Mouse (Mus musculus) thymus, postnatal 10 days (tissue): ENCODE data around the gene Swsap1.

ENCODE experiments used
- DNase-seq, 2 experiments: peaks; one replicate each; pipeline ENCODE4 v3.0.0; 2021; ENCODE audit warnings: low spot score in 2 of 2

The Swsap1 gene

GRCm38 (mm10) chr9:21963417-21963816 lies 7.9 kb downstream of the Swsap1 start, which contains the start of gene Epor:
TSS of gene Epor (minus strand) at chr9:21963506.
- DNase-seq = no peak

DNA sequence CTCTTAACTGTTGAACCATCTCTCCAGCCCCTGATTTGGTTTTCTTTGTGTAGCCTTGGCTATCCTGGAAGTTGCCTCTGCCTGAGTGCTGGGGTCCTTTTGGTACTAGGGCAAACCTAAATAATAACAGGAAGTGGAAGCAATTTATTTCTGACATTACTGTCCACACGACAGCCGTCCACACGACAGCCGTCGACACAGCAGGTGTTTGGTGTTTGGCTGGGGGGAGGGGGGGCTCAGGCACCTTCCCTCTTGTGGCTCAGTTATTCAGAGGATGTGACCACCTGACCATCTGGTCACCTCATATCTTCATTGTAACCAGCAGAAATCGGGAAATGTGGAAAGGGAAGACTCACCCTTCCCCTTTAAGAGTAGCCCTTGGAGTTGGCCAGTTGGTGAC lies 13.3 kb downstream of the Swsap1 start:
- no peak for DNase-seq

GRCm38 (mm10) chr9:21969304-21969703 lies 13.7 kb downstream of the Swsap1 start:
- no peak for DNase-seq

- DNase-seq = no peak
Measured at GRCm38 (mm10) chr9:21976626-21977175, 21.1 kb downstream of the Swsap1 start.

DNA sequence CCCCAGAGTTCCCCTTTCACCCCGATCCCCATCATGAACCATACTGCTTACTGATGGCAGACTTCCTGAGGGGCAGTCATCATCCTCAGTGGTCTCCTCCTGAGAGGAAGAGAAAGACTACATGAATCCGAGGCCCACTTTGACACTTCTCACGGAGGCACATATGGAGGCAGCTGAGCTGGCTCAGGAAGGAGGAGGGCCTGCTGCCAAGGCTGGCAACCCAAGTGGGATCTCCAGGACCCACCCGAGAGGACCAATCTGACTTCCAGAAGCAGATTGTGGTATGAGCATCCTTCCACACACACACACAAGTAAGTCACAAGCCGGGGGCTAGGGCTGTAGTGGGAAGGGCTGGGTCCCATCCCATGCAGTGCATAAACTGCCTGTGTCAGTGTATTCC lies 21.8 kb downstream of the Swsap1 start:
- DNase-seq = no peak

DNA sequence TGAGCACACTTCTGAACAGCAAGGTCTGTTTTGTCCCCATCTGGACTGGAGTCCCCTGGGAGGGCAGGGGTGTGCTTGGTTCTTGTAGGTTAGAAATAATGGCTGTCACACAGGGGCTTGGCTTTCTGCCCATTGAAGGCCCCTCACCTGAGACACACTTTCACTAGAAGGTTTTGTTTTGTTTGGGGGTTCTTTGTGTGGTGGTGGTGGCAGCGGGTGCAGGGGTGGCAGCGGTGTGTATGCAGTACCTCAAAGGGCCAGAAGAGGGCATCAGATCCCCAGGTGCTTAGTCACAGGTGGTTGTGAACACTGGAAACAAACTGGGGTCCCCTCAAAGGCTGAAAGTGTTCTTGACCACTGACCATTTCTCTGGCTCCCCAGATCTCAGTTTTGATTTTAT lies 22.4 kb downstream of the Swsap1 start:
- peak in 1 of 2 experiments; percentile 65 for DNase-seq

- no peak for DNase-seq
Measured at GRCm38 (mm10) chr9:21978398-21979128, 23.0 kb downstream of the Swsap1 start.

DNA sequence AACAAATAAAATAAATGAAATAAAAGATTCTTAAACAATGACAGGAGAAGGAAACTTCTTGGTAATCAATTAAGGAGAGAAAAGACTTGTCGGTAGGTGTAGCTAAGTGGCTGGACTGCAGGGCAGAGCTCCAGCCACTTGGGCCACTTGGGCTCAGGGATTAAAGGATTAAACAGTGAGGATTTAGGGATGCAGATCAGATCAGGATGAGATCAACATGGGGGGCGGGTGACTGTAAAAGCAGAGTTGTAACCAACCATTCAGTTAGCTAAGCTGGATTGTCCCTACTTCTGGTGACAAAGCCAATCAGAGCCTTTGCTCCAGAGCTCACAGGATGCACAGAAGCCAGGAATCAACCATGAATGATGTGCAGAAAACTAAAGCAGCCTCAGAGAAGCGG lies 28.4 kb downstream of the Swsap1 start:
- no peak for DNase-seq

DNA sequence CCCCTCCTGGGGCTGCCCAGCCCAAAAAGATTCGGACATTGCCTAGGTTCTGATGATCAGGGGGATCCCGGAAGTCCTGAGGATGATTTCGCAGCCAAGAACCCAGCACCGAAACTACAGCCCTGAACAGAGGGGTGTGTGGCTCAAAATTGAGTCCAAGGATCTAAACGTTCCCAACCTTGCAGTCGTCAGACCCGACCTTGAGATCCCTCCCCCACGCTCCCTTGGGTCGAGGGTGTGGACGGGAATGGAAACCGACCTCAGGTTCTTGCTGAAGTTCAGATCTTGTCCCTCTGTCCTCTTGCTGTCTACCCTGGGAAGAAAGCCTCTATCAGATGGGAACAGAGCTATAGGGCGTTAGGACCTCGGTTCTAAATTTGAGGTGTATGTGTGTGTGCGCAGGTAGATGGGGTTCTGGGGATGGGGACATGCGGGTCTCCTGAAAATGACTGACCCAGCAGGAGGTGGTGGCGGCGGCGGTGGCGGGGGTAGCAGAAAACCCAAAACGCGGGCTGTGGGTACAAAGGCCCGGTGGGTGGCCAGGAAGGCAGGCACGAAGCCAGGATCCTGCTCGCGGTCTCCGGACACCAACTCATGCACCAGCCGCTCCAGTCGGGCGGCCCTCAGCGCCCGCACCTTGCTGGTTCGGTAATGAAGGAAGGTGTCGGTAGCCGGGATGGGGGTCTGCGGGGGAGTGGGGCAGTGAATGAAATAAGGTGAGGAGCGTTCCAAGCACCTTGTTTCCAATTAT lies 32.2 kb downstream of the Swsap1 start:
- no peak for DNase-seq

- DNase-seq = no peak
Measured at GRCm38 (mm10) chr9:21988421-21989101, 33.0 kb downstream of the Swsap1 start.

DNA sequence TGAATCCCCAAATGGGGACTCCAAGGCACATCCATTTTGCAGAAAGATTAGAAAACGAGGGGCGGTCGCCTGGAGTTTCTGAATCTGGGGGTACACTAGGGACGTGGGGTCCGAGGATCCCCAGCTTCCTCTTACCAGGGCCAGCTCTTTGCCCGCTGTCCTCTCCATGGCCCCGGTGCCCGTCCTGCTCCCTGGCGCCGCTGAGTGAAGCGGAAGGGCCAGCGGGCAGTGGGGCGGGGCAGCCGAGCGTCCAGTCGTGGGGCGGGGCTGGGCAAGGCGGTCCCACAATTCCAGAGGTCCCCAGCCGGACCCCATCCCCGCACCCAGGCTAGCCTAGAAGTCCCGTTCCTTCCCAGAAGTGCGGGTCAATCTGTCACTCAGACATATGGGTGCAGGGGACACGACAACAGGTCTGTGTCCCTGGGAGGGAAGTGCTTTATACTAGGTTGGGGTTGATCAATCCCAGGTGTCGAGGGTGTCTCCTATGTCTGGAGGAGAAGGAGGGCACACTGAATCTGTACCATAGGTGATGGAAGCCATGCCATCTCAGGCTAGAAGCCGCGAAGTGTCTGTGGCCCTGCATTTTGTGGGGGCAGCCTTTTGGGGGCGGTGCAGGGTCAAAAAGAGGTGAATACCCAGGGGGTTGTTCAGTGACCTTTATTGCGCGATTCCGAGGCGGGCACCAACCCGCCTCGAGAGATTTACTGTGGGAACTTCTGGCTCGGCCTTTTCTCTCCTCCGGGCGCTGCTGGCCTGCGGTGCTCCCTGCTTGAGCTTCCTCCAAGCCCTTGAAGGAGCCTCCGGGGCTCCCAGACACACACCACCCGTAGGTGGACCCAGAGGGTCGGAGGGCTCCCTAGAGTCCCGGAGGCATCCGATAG lies 33.9 kb downstream of the Swsap1 start, which contains the start of gene Rgl3:
Gene Rgl3 (minus strand): TSS at position 217 of the 881 bp plus-strand sequence.
- no peak for DNase-seq

GRCm38 (mm10) chr9:21992227-21992626 lies 36.7 kb downstream of the Swsap1 start:
- no peak for DNase-seq

DNA sequence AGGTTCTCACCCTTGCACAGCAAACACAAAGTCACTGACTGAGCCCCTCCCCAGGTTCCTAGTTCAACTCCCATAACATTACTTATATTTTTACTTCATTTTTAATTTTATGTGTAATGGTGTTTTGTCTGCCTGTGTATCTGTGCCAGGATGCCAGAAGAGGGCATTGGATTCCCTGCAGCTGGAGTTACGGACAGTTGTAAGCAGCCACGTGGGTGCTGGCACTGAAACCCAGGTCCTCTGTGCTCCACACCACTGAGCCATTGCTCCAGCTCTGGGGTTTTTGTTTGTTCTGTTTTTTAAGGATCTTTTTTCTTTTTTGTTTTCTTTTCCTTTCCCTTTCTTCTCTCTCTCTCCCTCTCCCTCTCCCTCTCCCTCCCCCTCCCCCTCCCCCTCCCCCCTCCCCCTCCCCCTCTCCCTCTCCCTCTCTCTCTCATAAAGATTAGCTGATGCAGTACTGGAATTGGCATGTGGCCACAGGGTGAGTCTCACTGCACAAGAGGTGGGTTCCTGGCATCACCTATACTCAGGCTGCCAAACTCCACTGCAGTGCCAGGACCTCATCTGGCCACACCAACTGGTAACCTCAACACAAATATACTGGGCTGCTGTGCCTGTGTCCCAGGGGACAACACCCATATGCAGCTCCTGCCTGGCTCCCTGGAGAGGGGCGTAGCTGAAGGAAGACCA lies 40.8 kb downstream of the Swsap1 start:
- DNase-seq = no peak

- no peak for DNase-seq
Measured at GRCm38 (mm10) chr9:22000296-22000695, 44.7 kb downstream of the Swsap1 start.

- DNase-seq = no peak
Measured at GRCm38 (mm10) chr9:22001633-22002032, 46.1 kb downstream of the Swsap1 start.

DNA sequence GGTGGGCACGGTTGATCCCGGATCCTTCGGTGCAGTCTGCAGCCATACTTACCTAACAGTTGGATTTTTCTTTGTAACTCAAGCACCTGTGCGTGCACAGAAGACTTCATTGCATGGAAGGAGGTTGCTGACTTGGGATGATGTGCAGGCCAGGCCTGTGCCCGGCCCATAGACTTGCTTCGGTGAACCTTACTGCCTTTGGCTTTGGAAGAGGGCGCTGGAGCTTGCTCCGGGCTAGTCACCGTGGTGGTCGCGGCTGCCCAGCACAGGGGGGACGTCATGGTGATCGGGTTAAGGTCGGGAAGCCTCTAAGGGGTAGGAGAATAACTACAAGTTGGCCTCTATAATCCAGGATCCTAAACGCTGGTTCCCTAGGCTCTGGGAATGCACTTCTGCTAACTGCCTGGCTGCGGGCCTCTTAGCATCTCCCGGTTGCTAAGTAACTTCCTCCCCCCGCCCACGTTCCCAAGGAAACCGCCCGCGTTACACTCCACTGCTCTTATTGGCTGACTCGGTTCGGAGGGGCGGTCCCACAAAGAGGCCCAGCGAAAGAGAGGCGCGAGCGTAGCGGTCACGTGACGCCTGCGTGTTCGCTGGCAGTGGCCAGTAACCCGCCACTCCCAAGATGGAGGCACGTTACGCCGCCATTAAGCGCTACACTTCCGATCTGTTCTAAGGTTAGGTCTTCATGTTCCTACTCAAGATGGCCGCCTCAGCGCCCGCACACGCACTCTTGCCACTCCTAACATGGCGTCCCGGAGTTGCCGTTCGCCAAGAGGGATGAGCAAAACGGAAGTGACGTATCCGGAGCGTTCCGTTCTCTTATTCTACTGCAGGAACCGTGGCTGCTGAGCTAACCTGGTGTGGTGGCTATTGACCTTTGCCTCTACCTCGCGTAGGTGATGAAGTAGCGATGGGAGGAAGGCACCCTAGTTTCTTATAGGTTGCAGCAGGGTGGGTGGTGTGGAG lies 46.9 kb downstream of the Swsap1 start, which contains the start of the genes Ccdc151 and Prkcsh:
Gene Ccdc151 (minus strand): TSS at position 441 of the 969 bp plus-strand sequence.
Gene Prkcsh (plus strand): TSS at position 613 of the 969 bp plus-strand sequence.
- peak; percentile 98 to 99 for DNase-seq

GRCm38 (mm10) chr9:22003163-22003554 lies 47.6 kb downstream of the Swsap1 start:
- peak in 1 of 2 experiments; percentile 47 for DNase-seq

GRCm38 (mm10) chr9:22004546-22004945 lies 49.0 kb downstream of the Swsap1 start:
- no peak for DNase-seq
